Mouse (Mus musculus): ENCODE measurements around the gene Ccsap.

DNA sequence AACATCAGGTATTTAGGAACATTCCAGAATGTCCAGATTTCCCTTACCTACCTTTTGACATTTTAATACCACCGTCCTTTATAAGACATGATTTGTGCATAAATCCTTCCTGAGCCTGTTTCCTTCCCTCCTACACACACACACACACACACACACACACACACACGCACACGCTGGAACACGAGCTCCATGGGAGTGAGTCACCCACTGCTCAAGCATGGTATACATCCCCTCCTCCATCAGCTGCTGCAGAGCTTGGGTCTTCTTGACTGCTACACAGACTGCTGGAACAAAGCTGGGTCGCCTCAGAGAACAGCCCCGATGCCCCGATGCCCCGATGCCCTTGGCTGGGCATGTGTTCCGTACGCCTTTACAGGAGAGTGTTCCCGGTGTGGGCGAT, 13.5 kb downstream of the Ccsap start:
- TF ChIP-seq CTCF (IDR thresholded peaks at IDR 0.05; ENCODE audit: low read depth) = no peak
- TF ChIP-seq EP300 (IDR thresholded peaks at IDR 0.05; ENCODE audit: low read depth) = no peak
